Mouse (Mus musculus) heart, embryonic 10.5 days (tissue): Measurements from ENCODE around the gene Fahd2a. TPM values are rescaled to one million over a fixed set of nuclear protein-coding genes. Genes with fewer than 3 reads are reported as not detected.

ENCODE experiments used
- DNase-seq: peaks from one replicate; pipeline ENCODE4 v3.0.0-alpha.2; 2017; ENCODE audit warnings: low spot score
- H3K27ac ChIP-seq: fragments of 300-500 bp; sonication (generic); 2 replicates; pipeline ENCODE4 v1.5.1; 2016; ENCODE audit warnings: mild to moderate bottlenecking
- H3K27me3 ChIP-seq: fragments of 300-500 bp; sonication (generic); 2 replicates; pipeline ENCODE4 v1.6.1; 2016; ENCODE audit warnings: mild to moderate bottlenecking; ENCODE audit not compliant: poor library complexity, insufficient read depth, severe bottlenecking
- H3K36me3 ChIP-seq: fragments of 300-500 bp; sonication (generic); 2 replicates; pipeline ENCODE4 v1.6.1; 2016; ENCODE audit warnings: mild to moderate bottlenecking, moderate library complexity
- H3K4me1 ChIP-seq: fragments of 300-500 bp; sonication (generic); 2 replicates; pipeline ENCODE4 v1.6.1; 2016; ENCODE audit warnings: mild to moderate bottlenecking
- H3K4me3 ChIP-seq: fragments of 300-500 bp; sonication (generic); 2 replicates; pipeline ENCODE4 v1.5.1; 2016; ENCODE audit warnings: mild to moderate bottlenecking, moderate library complexity
- H3K9me3 ChIP-seq: fragments of 300-500 bp; sonication (generic); 2 replicates; pipeline ENCODE4 v1.6.1; 2016; ENCODE audit warnings: mild to moderate bottlenecking, moderate library complexity
- WGBS: fragments of 180-500 bp; shearing (Covaris S2); methylation state at CpG from one replicate; pipeline ENCODE4 v1.1.7; 2016; 5-methylcytosine and 5-hydroxymethylcytosine counted together
- polyA plus RNA-seq: library from polyadenylated mRNA; unstranded; fragments of >200 nt; fragmentation: Nextera tagmentation; extraction: Ambion mirVana; gene quantifications from 2 replicates; pipeline ENCODE4 v1.2.1, GENCODE M21; 2016

The Fahd2a gene
- polyA plus RNA-seq = 24.5 and 27.8 TPM in 2 replicates

DNA sequence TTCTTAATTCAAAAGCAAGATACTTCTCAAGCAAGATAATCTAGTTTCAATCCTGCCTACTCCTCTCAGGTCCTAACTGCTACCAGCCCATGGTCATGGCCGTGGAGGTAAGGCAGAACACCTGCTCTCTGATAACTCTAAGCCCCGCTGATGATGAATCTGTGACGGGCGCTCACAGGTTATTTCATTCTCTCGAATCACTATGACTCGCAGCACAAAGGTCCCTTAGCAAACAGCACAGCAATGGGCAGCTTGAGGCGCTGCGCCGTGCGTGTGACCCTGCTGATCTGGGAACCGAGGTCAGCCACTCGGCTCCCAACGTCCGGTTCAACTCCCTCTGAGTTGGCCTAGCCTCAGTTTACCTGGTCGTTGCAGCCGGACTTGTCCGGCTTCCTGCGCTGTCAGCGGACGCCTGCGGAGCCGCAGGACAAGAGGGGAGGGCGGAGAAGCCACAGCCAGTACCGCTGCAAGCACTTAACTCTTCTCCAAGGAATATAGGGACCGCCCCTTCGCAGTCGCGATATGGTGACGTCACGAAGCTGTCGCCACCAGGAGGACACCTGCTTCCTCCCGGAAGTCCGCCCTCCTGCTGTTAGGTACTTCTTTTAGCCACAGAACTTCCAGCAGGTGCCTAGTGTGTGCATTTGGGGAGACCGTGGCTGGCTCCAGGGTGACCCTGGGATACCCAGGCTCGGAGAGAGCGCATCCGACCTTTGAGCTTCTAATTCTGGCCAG lies at the start of gene Fahd2a:
Fahd2a (minus strand) TSS at position 511 of the 735 bp plus-strand sequence.
- Histone ChIP-seq H3K4me1 (peaks cover 25% of the 10 kb centered on the region), H3K9me3 (no peaks in the 10 kb centered on the region), H3K27me3 (no peaks in the 10 kb centered on the region), H3K36me3 (peaks cover 12% of the 10 kb centered on the region), H3K4me3 (peak within 1 kb of the TSS; percentile 79), H3K27ac (peak within 1 kb of the TSS; percentile 88)
- peak; percentile 95 for DNase-seq
- WGBS = 4% methylated on average over 37 of the region's 37 CpGs

DNA sequence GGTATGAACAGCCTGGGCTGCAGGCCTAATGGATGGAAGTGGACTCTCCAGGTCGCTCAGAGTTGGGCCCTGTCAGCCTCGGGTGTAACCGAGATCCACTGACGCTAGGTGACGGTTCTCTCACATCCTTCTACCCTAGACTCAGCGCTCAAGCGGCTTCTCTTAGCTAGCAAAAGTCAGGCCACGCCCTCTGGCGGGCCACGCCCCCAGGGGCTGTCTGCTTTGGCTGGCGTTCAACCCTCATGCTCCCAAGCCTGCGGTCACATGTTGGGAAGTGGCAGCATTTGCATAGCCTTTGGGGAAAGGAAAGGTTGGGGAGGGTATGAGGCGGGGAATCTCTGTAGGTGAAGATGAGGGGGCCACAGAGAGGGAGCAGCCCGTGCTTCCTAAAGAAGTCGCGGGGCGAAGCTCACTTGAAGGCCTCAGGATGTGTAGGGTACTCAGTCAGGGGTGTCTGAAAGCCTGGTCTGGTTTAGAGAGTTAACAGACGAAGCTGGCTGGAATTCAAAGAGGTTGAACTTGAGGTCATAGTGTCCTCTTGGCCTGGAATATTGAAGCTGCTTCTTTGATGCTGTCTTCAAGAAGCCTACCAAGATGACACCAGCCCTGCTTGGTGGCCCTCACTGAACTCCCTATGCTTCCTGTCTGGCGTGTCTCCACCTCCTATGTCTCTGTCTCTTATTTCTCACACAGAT lies 40.3 kb upstream of the Fahd2a start:
- Histone ChIP-seq H3K27me3 (peaks cover 77% of the 10 kb centered on the region), H3K36me3 (no peaks in the 10 kb centered on the region), H3K4me1 (peaks cover 34% of the 10 kb centered on the region), H3K27ac (0 out of 2 replicates have a peak overlapping the region, but pooled peaks have one; percentile 25), H3K9me3 (no peaks in the 10 kb centered on the region), H3K4me3 (peak overlapping the region; percentile 44)
- WGBS = 6% methylated on average over 19 of the region's 19 CpGs
- DNase-seq = peak; percentile 89

DNA sequence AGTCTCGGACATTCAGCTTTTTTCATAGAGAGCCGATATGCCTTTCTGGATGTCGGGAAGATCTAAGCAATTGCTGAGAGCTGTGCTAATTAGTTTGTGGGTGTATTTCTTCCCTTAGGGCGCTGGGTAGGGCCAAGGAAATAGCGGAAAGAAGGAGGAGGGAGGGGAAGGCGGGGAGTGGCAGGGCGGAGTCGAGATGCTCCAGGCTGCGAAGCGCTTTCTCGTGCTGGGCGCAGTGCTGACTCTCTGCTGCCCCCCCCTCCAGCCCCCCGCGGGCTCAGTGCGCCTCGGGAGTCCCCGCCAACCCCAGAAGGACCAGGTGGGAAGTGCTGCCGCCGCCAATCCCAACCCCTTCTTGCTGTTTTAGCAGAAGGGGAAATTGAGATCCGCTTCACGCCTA lies 38.6 kb upstream of the Fahd2a start:
- under 1% methylated on average over 21 of the region's 21 CpGs for WGBS
- H3K36me3 ChIP-seq = no peaks in the 10 kb centered on the region
- no peak overlapping the region for H3K27ac ChIP-seq
- peaks cover 34% of the 10 kb centered on the region for H3K4me1 ChIP-seq
- DNase-seq = no peak
- peak overlapping the region; percentile 74 for H3K4me3 ChIP-seq
- H3K9me3 ChIP-seq = no peaks in the 10 kb centered on the region
- H3K27me3 ChIP-seq = peaks cover 88% of the 10 kb centered on the region

GRCm38 (mm10) chr2:127482533-127482911 lies 38.2 kb upstream of the Fahd2a start:
- Histone ChIP-seq H3K27ac (peak overlapping the region; percentile 60; the same call in 1 of the 2 replicates), H3K27me3 (peaks cover 88% of the 10 kb centered on the region), H3K9me3 (no peaks in the 10 kb centered on the region), H3K4me1 (peaks cover 34% of the 10 kb centered on the region), H3K36me3 (no peaks in the 10 kb centered on the region), H3K4me3 (peak overlapping the region; percentile 74)
- under 1% methylated on average over 21 of the region's 21 CpGs for WGBS
- peak; percentile 84 for DNase-seq

GRCm38 (mm10) chr2:127481841-127482532 lies 37.6 kb upstream of the Fahd2a start:
- under 1% methylated on average over 59 of the region's 59 CpGs for WGBS
- H3K4me1 ChIP-seq = peaks cover 34% of the 10 kb centered on the region
- DNase-seq = no peak
- H3K27ac ChIP-seq = peak overlapping the region; percentile 60; the same call in 1 of the 2 replicates
- H3K4me3 ChIP-seq = peak overlapping the region; percentile 74
- H3K36me3 ChIP-seq = no peaks in the 10 kb centered on the region
- H3K9me3 ChIP-seq = no peaks in the 10 kb centered on the region
- peaks cover 85% of the 10 kb centered on the region for H3K27me3 ChIP-seq

- Histone ChIP-seq H3K27ac (no peak overlapping the region), H3K9me3 (no peaks in the 10 kb centered on the region), H3K4me3 (no peak overlapping the region), H3K27me3 (peaks cover 63% of the 10 kb centered on the region), H3K36me3 (no peaks in the 10 kb centered on the region), H3K4me1 (peaks cover 30% of the 10 kb centered on the region)
- no peak for DNase-seq
- WGBS = 68% methylated on average over 10 of the region's 10 CpGs
Observed at GRCm38 (mm10) chr2:127479763-127480162, 35.4 kb upstream of the Fahd2a start.

DNA sequence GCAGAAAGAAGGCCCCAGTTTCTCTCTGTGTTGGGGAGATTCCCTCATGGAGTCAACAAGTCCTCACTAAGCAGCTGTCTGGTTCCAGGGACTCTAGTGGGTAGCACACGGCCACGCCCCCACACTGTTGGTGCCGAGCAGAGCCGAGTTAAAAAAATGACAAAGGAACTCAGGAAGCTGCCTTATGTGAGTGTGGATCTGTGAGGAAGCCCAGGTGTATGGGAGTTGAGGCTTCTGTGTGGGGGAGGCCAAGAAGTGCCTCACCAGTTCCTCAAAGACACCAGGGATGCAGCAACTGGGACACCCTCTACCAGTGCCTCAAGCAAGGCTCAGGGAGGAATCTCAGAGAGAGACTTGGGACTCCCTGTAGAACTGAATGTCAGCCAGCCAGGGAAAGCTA lies 34.8 kb upstream of the Fahd2a start:
- no peak for DNase-seq
- Histone ChIP-seq H3K4me1 (peaks cover 25% of the 10 kb centered on the region), H3K27ac (no peak overlapping the region), H3K9me3 (no peaks in the 10 kb centered on the region), H3K36me3 (no peaks in the 10 kb centered on the region), H3K4me3 (no peak overlapping the region), H3K27me3 (peaks cover 57% of the 10 kb centered on the region)
- WGBS = 79% methylated on average over 4 of the region's 4 CpGs

DNA sequence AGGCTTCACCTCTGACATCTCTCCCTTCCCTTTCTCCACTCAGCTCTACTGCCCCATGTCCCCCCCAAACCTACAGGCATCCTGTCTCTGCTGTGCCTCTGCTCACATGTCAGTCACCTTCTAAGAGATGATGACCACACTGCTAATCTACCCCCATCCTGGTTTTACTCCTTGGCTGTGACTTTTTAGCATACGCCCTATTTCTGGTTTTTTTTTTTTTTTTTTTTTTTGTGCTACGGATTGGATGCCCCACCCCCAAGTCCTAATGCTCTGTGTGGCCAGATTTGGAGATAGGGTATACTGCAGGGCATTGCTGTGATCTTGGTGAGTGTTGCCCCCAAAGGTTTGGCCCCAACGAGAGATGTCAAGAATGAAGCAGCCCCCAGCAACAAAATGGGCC lies 27.9 kb upstream of the Fahd2a start:
- no peak for DNase-seq
- Histone ChIP-seq H3K36me3 (no peaks in the 10 kb centered on the region), H3K4me1 (no peaks in the 10 kb centered on the region), H3K27ac (no peak overlapping the region), H3K4me3 (no peak overlapping the region), H3K9me3 (no peaks in the 10 kb centered on the region), H3K27me3 (no peaks in the 10 kb centered on the region)
- 61% methylated on average over 3 of the region's 3 CpGs for WGBS

DNA sequence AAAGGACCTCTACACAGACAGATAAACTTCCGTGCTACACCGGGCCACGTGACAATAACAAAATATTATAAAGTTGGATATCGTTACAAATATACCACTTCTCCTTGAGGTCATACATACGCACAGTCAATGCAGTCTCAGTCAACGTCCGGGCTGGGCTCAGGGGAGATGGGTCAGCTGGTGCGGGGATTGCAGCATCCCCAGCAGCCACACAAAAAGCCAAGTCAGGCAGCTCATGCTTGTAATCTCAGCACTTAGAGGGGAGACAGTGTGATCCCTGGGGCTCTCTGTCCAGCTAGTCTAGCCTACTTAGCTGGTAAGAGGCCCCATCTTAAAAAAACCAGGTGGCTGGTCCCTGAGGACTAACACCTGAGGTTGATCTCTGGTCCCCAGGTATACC lies 26.9 kb upstream of the Fahd2a start:
- WGBS = 79% methylated on average over 8 of the region's 8 CpGs

GRCm38 (mm10) chr2:127470661-127471060 lies 26.3 kb upstream of the Fahd2a start:
- Histone ChIP-seq H3K4me3 (no peak overlapping the region), H3K4me1 (peaks cover 6% of the 10 kb centered on the region; the same call in 1 of the 2 replicates), H3K27ac (no peak overlapping the region), H3K36me3 (no peaks in the 10 kb centered on the region), H3K9me3 (no peaks in the 10 kb centered on the region), H3K27me3 (no peaks in the 10 kb centered on the region)
- WGBS = 87% methylated on average over 10 of the region's 10 CpGs
- DNase-seq = no peak

More for the DNA sequence above, 26.9 kb upstream of the Fahd2a start:
- Histone ChIP-seq H3K9me3 (no peaks in the 10 kb centered on the region), H3K4me1 (no peaks in the 10 kb centered on the region), H3K4me3 (no peak overlapping the region), H3K36me3 (no peaks in the 10 kb centered on the region), H3K27ac (no peak overlapping the region), H3K27me3 (no peaks in the 10 kb centered on the region)
- no peak for DNase-seq

GRCm38 (mm10) chr2:127470183-127470582 lies 25.8 kb upstream of the Fahd2a start:
- DNase-seq = no peak
- H3K27ac ChIP-seq = no peak overlapping the region
- 0 out of 2 replicates have a peak, but pooled peaks cover 3% of the 10 kb centered on the region for H3K27me3 ChIP-seq
- H3K4me1 ChIP-seq = peaks cover 11% of the 10 kb centered on the region
- H3K9me3 ChIP-seq = no peaks in the 10 kb centered on the region
- no peak overlapping the region for H3K4me3 ChIP-seq
- H3K36me3 ChIP-seq = no peaks in the 10 kb centered on the region
- 85% methylated on average over 5 of the region's 5 CpGs for WGBS

DNA sequence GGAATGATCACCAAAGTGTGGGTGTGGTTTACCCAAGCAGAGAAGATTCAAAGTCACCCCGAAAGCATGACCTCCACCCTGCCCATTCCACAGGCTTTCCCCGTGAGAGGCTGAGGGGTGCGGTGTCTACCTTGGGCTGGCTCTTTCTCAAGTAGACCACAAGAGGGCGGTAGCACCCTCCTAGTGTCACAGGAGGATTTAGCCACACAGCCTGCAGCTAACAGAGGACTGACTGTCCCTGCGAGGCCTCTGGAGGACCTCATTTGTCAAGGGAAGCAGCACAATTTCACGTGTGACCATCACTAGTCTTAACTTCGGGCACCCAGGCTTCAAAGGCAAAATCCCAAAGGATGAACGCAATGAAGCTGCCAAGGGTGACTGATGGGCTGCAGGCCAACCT lies 17.9 kb upstream of the Fahd2a start:
- peak; percentile 91 for DNase-seq

DNA sequence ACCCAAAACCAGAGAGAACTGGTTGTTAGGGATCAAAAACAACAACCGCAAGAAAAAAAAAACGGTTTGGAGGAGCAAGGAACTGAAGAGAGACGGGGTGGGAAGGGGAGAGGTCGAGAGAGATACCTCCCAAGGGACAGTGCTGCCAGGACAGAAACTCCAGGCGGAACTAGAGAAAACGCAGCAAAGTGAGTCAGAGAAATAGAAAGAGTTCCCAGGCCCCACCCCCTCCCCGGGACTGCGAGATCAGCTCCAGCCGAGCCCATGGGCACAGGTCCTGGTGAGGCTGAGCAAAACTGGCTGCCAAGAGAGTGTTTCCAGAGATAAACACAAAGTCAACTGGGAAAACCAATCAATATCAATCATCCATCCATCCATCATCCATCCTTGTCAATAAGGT lies 17.0 kb upstream of the Fahd2a start:
- H3K36me3 ChIP-seq = no peaks in the 10 kb centered on the region
- H3K4me1 ChIP-seq = peaks cover 36% of the 10 kb centered on the region
- no peaks in the 10 kb centered on the region for H3K9me3 ChIP-seq
- H3K4me3 ChIP-seq = no peak overlapping the region
- WGBS = 34% methylated on average over 9 of the region's 9 CpGs
- no peak for DNase-seq
- H3K27me3 ChIP-seq = peaks cover 38% of the 10 kb centered on the region
- no peak overlapping the region for H3K27ac ChIP-seq

More for the DNA sequence above, 17.9 kb upstream of the Fahd2a start:
- Histone ChIP-seq H3K36me3 (no peaks in the 10 kb centered on the region), H3K27me3 (peaks cover 30% of the 10 kb centered on the region), H3K27ac (no peak overlapping the region), H3K4me3 (no peak overlapping the region), H3K4me1 (peaks cover 36% of the 10 kb centered on the region), H3K9me3 (no peaks in the 10 kb centered on the region)
- 10% methylated on average over 8 of the region's 8 CpGs for WGBS
